Mouse (Mus musculus) forebrain, postnatal 0 days (tissue): Measurements from ENCODE around the gene Grk4. TPM values are rescaled to one million over a fixed set of nuclear protein-coding genes. Genes with fewer than 3 reads are reported as not detected.

Source experiments
- ATAC-seq: fragments of 200-750 bp; cut with Nextera tagmentation; 2 replicates; pipeline ENCODE4 v1.8.0; 2017; ENCODE audit warnings: mild to moderate bottlenecking, moderate library complexity
- DNase-seq: peaks from one replicate; pipeline ENCODE4 v3.0.0-alpha.2; 2015
- H3K27ac ChIP-seq: fragments of 300-500 bp; sonication (generic); 2 replicates; pipeline ENCODE4 v1.5.1; 2014; ENCODE audit warnings: low read depth, mild to moderate bottlenecking, antibody characterized with exemption, low read length, moderate library complexity, mixed read lengths
- H3K27me3 ChIP-seq: fragments of 300-500 bp; sonication (generic); 2 replicates; pipeline ENCODE4 v1.6.1; 2014; ENCODE audit warnings: mild to moderate bottlenecking, low read length, mixed read lengths; ENCODE audit not compliant: insufficient read depth
- H3K36me3 ChIP-seq: fragments of 300-500 bp; sonication (generic); 2 replicates; pipeline ENCODE4 v1.6.1; 2014; ENCODE audit warnings: mild to moderate bottlenecking, moderate library complexity; ENCODE audit not compliant: insufficient read depth
- H3K4me1 ChIP-seq: fragments of 300-500 bp; sonication (generic); 2 replicates; pipeline ENCODE4 v1.6.1; 2014; ENCODE audit warnings: antibody characterized with exemption; ENCODE audit not compliant: insufficient read depth
- H3K4me2 ChIP-seq: fragments of 300-500 bp; sonication (generic); 2 replicates; pipeline ENCODE4 v1.6.1; 2014; ENCODE audit warnings: low read depth, mild to moderate bottlenecking, moderate library complexity
- H3K4me3 ChIP-seq: fragments of 300-500 bp; sonication (generic); 2 replicates; pipeline ENCODE4 v1.5.1; 2014; ENCODE audit warnings: low read depth, low read length, mixed read lengths
- H3K9ac ChIP-seq: fragments of 300-500 bp; sonication (generic); 2 replicates; pipeline ENCODE4 v1.6.1; 2014; ENCODE audit warnings: mild to moderate bottlenecking
- H3K9me3 ChIP-seq: fragments of 300-500 bp; sonication (generic); 2 replicates; pipeline ENCODE4 v1.6.1; 2016; ENCODE audit warnings: low read length
- CTCF ChIP-seq: sonication (generic); IDR thresholded peaks from 2 replicates; pipeline ENCODE4 v1.5.1; 2016; ENCODE audit warnings: antibody characterized with exemption, control low read depth, low read depth
- WGBS: fragments of 180-500 bp; shearing (Covaris S2); extraction: QIAGEN DNeasy Blood & Tissue Kit; methylation state at CpG from one replicate; pipeline ENCODE4 v1.1.7; 2014; 5-methylcytosine and 5-hydroxymethylcytosine counted together
- polyA plus RNA-seq: library from polyadenylated mRNA; unstranded; fragments of >200 nt; fragmentation: Nextera tagmentation; extraction: Ambion mirVana; gene quantifications from 2 replicates; pipeline ENCODE4 v1.2.1, GENCODE M21; 2015
- total RNA-seq: library from RNA; depleted of rRNA; stranded (reverse); fragments of >200 nt; gene quantifications from 2 replicates; pipeline ENCODE4 v1.2.3, GENCODE M21; 2014; rRNA removed

The Grk4 gene
- total RNA-seq: 2.4 and 3.5 TPM in 2 replicates
- polyA plus RNA-seq: 2.2 and 3.6 TPM in 2 replicates

DNA sequence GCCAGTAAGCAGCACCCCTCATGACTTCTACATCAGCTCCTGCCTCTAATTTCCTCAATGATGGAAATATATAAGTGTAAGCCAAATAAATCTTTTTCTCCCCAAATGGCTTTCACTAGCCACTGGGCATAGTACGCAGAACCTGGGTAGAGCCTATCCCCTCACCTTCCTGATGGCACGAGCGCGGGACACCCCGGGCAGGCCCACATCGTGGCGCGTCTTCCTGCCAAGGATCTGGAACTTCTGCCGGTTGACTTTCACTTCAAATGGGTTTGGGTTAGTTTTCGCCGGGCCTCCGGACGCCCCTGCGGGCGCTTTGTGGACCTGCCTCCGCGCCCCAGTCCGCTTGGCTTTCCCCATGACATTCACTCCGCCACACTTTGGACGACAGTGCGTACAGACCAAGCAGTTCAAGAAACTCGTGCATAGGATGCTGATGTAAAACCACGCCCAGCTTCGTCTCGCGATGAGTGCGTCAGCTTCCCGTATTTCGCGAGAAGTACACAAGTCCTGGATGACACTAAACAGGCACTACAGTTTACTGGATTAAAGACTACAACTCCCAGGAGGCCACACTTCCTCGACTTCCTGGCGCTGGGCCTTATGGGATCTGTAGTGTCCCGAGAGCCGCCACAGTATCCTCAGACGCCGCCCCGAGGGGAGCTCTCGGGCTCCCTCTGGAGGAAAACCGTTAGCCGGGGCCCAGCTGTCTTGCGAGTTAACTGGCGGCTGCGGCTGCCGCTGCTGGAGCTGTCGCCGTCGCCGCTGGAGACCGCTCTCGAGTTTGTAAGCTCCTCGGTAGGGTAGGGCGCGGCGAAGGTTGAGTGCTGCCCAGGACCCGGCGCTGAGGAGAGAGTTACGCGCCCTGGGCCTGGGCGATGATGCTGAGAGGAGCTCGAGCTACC, at the start of gene Grk4, which contains the start of gene Nop14:
Gene Grk4 (plus strand): TSS at position 694 of the 905 bp plus-strand sequence.
Gene Nop14 (minus strand): TSS at position 463 of the 905 bp plus-strand sequence.
- peak; percentile 100 for ATAC-seq
- TF ChIP-seq CTCF: peak; percentile 94
- peak; percentile 100 for DNase-seq
- Histone ChIP-seq H3K9ac (peak within 1 kb of the TSS; percentile 61), H3K36me3 (peaks cover 20% of the 10 kb centered on the region), H3K27ac (peak within 1 kb of the TSS; percentile 76), H3K4me1 (peaks cover 6% of the 10 kb centered on the region), H3K4me3 (peak within 1 kb of the TSS; percentile 65), H3K9me3 (no peaks in the 10 kb centered on the region), H3K4me2 (peak within 1 kb of the TSS; percentile 65), H3K27me3 (no peaks in the 10 kb centered on the region)
- WGBS: 2% methylated on average over 60 of the region's 60 CpGs

GRCm38 (mm10) chr5:34632996-34633395, 27.2 kb upstream of the Grk4 start:
- Histone ChIP-seq H3K4me3 (no peak overlapping the region), H3K36me3 (peaks cover 70% of the 10 kb centered on the region), H3K9ac (no peak overlapping the region), H3K4me1 (peaks cover 8% of the 10 kb centered on the region; the same call in 1 of the 2 replicates), H3K4me2 (no peak overlapping the region), H3K27me3 (no peaks in the 10 kb centered on the region), H3K27ac (no peak overlapping the region), H3K9me3 (no peaks in the 10 kb centered on the region)
- DNase-seq: no peak
- TF ChIP-seq CTCF: no peak
- 97% methylated on average over 2 of the region's 2 CpGs for WGBS
- no peak for ATAC-seq

GRCm38 (mm10) chr5:34633641-34634040, 26.5 kb upstream of the Grk4 start:
- Histone ChIP-seq H3K9ac (no peak overlapping the region), H3K36me3 (peaks cover 71% of the 10 kb centered on the region), H3K9me3 (no peaks in the 10 kb centered on the region), H3K4me3 (no peak overlapping the region), H3K4me2 (no peak overlapping the region), H3K4me1 (peaks cover 8% of the 10 kb centered on the region; the same call in 1 of the 2 replicates), H3K27ac (no peak overlapping the region), H3K27me3 (no peaks in the 10 kb centered on the region)
- no peak for TF ChIP-seq CTCF
- DNase-seq (no peak), ATAC-seq (no peak)
- 65% methylated on average over 4 of the region's 4 CpGs for WGBS

- Histone ChIP-seq H3K27me3 (no peaks in the 10 kb centered on the region), H3K9ac (no peak overlapping the region), H3K9me3 (no peaks in the 10 kb centered on the region), H3K27ac (no peak overlapping the region), H3K4me2 (no peak overlapping the region), H3K4me3 (no peak overlapping the region), H3K36me3 (peaks cover 69% of the 10 kb centered on the region), H3K4me1 (peaks cover 8% of the 10 kb centered on the region; the same call in 1 of the 2 replicates)
- no peak for TF ChIP-seq CTCF
- DNase-seq (no peak), ATAC-seq (no peak)
- 92% methylated on average over 13 of the region's 13 CpGs for WGBS
These were observed 25.3 kb upstream of the Grk4 start for GRCm38 (mm10) chr5:34634746-34635400.

GRCm38 (mm10) chr5:34635665-34636192, 24.4 kb upstream of the Grk4 start:
- Histone ChIP-seq H3K27ac (no peak overlapping the region), H3K4me2 (peak overlapping the region; percentile 82), H3K4me1 (peaks cover 8% of the 10 kb centered on the region; the same call in 1 of the 2 replicates), H3K27me3 (no peaks in the 10 kb centered on the region), H3K4me3 (peak overlapping the region; percentile 68), H3K9ac (peak overlapping the region; percentile 87; the same call in 1 of the 2 replicates), H3K36me3 (peaks cover 69% of the 10 kb centered on the region), H3K9me3 (no peaks in the 10 kb centered on the region)
- ATAC-seq (no peak), DNase-seq (no peak)
- no peak for TF ChIP-seq CTCF
- 69% methylated on average over 10 of the region's 10 CpGs for WGBS

DNA sequence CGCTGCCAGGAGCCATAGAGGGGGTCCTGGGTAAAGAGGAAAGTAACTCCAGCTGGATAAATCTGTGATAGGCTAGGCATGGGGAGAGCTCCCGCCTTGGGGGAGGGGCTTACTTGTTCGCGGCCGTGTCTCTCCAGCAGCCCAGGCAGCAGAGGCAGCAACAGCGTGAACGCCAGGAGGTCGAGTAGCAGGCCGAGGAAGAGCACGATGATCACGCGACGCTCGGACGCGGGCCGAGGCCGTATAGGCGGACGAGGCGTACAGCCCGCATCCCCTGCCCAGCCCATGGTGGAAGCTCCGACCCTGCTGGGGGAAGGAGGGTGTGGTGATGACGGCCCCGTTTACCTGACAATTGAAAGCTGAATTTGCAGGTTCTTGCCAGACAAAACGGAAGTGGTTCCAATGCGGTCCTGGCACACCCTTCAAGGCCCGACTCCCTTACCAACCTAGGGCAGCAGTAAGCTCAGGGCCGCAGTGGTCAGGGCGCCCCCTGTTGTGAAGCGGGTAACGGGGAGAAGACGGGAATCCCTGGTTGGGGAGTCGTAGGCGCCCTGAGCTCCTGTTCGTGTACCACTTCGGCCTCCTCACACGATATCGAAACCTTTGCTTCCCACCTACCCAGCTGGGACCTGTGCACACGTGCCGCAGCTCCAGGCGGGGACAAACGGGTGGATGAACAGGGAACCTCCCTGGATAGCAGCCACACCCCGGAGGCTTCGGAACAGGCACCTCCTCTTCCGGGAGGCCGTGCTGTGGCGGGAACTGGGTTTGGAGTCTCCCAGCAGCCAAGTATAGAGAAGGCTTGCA, 23.5 kb upstream of the Grk4 start, which contains the start of gene Mfsd10:
Gene Mfsd10 (minus strand): TSS at position 732 of the 807 bp plus-strand sequence.
- peak within 1 kb of the TSS; percentile 68 for H3K4me3 ChIP-seq
- peak; percentile 68 for TF ChIP-seq CTCF
- WGBS: under 1% methylated on average over 48 of the region's 48 CpGs
- H3K27ac ChIP-seq: peak within 1 kb of the TSS; percentile 93
- ATAC-seq: peak; percentile 95
- peaks cover 8% of the 10 kb centered on the region; the same call in 1 of the 2 replicates for H3K4me1 ChIP-seq
- H3K27me3 ChIP-seq: no peaks in the 10 kb centered on the region
- peaks cover 69% of the 10 kb centered on the region for H3K36me3 ChIP-seq
- H3K9ac ChIP-seq: peak within 1 kb of the TSS; percentile 87
- H3K4me2 ChIP-seq: peak within 1 kb of the TSS; percentile 82
- no peaks in the 10 kb centered on the region for H3K9me3 ChIP-seq
- DNase-seq: peak; percentile 88
